Mouse (Mus musculus) adipocyte (in vitro differentiated cells): ENCODE results near the gene Sphkap.

ENCODE experiments used
- DNase-seq: peaks from one replicate; pipeline ENCODE4 v3.0.0-alpha.2; 2016; ENCODE audit warnings: low spot score

The Sphkap gene

DNA sequence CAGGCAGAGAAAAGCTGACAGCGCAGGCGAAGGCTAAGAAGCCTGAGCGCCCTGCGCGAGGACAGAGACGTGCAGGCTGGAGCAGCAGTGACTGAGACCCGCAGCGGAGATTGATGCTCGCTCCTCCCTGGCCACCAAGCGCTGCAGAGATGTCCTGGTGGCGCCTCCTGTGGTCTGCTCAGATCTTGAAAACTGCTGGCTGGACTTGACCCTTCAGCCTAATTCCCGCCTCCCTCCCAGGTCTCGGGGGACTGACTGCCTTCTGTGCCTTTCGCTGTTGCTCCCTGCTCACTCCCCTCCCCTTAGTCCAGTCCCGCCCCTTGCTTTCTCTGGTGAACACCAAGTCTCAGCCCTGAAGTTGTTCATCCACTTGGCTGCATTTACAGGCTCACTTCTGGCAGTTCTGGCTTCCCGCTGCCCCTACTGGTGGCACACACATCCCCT, at the start of gene Sphkap:
TSS of gene Sphkap (minus strand) at position 180 of the 444 bp plus-strand sequence.
- no peak for DNase-seq

DNA sequence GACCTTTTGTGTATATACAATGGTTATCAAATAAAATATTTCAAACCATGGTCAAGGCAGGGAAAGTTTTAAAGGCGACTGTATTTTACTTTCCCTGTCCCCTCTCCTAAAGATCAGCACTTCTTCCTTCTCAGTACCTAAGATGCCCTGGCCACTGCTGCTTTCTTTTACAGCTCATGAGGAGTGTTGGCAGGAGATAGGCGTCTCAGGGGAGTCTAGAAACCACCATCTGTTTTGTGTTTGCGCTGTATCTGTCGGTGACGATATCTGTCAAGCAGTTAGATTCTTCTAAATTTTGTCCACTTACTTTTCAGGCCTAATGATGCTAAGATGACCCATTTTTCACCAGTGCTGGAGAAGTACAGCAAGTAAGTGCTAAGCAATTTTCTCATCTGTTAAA, 43.3 kb upstream of the Sphkap start:
- DNase-seq = no peak

DNA sequence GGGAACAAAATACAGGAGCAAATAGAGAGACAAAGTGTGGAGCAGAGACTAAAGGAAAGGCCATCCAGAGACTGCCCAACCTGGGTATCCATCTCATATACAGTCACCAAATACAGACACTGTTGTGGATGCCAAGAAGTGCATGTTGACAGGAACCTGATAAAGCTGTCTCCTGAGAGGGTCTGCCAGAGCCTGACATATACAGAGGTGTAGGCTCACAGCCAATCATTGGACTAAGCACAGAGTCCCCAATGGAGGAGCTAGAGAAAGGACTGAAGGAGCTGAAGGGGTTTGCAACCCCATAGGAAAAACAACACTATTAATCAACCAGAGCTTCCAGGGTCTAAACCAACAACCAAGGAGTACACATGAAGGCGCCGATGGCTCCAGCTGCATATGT, 32.4 kb upstream of the Sphkap start:
- no peak for DNase-seq

DNA sequence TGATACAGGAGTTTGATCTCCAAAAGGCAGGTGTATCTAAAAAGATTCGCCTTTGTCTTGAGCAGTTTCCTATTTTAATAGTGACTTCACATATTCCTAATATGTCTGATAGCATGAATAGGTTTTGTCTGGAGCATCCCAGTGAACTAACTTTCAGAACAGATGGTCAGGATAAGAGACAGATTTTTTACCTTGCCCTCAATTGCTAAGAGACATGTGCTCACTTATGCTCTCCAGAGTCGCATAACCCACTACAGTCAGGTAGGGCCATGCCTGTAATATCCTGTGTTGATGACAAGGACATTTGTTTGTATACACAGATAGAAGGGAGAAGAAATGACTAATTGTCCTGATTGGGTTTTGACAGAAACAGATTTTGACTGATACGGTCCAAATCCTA, 25.9 kb upstream of the Sphkap start:
- no peak for DNase-seq

DNA sequence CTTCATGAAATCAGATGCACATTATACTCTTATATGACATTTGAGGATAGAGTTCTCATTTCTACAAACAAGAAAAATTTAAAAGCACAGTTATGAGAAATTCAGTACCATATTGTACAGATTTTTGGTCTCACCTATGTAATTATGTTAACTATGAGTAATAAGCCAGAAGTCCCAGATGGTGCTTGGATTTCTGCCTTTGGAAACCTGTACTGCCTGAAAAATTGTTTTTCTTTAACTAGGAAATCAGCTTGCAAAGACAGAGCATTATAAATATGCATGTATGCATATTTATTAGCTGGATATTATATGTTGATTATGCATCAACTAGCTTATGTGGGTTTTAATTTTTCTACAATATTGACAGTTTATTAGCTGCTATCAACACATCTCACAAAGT, 21.9 kb upstream of the Sphkap start:
- DNase-seq = no peak

DNA sequence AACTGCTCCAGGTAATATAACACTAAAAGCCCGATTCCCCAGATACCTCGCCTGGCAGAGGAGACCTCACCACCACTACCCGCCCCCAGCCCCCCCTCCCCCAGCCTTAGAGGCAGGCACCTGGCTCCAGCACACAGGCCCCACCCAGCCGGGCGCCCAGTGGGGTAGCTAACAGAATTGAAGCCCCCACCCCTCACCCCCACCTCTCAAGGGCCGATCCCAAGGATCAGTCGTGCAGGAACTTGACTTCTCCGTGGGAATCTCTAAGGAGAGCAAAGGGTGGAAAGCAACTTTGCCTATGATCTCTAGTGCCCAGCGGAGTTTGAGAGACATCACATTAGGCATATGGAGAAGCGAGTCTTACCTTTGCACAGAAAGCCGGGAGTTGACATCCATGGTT, 384 bp downstream of the Sphkap start:
- no peak for DNase-seq

DNA sequence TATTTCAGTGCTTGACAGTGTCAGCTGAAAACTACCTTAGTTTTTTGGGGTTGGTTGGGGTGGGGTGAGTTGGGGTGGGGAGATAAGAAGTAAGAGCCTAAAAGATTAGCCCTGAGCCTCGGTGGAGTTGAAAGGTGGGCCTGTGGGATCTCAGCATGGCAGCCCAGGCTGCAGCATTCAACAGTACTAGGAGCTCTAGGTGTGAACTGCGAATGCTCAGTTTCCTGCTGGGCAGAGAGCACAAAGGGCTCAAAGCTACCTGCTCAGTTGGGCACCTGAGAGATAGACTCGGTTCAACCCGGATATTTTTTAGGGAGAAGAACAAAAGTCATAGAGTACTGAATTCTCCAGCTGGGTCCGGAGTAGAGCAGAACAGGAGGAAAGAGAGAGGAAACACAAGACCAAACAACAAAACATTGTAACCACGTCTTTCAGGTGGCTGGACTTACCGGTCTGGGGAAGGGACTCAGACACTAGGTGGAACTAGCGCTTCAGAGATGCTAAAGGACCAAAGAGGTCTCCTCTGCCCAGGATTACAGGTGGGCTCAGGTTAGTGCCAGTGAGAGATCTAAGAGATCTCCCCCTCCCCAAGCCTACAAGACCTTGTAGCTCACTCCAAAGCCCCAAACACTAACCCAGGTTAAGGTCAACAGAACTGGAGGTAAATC, 984 bp downstream of the Sphkap start:
- no peak for DNase-seq

DNA sequence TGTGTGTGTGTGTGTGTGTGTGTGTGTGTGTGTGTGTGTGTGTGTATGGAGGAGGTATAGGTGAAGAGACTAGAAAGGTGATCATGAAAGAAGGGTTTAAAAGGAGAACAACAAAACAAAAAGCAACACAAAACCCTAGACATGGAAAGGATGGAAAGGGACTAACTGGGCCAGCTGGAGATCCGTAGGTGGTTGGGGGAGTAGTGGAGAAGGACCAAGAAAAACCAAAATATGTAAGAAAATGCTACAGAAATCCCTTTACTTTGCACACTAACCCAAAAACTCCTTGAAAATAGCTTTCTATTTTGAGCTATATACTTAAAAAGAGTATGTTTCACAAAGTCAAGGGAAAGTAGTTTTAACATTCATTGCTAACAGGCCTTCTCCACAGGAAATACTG, 6.9 kb downstream of the Sphkap start:
- no peak for DNase-seq

DNA sequence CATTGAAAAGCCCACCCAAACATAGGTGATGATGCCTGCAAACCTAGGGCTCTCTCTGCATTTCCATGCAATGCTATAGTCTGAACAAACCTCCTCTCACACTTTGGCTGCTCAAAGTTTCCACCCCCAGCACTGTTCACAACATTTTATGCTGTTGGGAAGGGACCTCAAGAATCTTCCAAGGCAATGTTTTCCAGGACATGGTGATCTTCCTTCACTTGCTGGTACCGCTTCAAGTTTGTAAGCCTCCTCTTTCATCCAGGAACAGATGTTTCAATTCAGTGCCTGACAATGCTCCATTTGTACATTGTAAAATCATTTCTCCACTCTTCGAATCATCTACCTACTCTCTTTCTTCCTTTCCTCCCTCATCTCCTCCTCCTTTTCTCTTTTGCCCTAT, 11.7 kb downstream of the Sphkap start:
- DNase-seq = no peak

DNA sequence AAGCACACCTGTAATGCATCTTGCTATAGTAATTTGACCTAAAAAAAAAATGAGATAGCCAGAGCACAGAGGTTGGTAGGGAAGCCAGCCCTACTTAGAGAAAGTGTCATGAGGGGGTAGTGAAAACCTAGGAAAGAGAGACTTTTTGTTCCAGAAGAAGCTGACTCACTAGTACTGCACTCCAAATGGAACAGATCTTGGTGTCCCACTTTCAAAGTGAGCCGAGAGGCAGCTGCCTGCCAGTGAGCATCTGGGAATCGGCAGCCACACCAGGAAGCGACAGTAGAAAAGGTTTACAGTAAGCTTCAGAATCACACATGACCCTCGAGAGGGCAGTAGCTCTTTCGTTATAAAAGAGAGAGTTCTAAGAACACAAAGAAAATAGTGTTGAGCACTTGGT, 12.4 kb downstream of the Sphkap start:
- DNase-seq = no peak

DNA sequence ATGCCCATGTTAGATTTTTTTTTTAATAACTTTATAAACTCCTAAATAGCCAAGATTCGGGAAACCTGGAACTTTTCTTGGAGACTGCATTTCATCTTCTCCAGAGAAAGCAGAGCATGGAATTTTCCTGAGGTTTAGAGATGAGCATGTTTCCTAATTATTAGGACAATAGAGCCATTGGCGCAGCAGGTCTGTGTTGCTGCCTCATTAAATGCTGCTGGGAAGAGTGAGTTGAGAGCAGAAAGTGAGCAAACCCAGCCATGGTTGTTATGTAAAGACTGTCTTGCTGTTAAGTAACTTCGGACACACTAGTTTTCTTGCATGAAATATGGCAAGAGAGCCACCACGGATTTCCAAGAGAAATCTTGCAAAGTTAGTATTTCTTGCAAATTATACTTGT, 18.6 kb downstream of the Sphkap start:
- DNase-seq = no peak

DNA sequence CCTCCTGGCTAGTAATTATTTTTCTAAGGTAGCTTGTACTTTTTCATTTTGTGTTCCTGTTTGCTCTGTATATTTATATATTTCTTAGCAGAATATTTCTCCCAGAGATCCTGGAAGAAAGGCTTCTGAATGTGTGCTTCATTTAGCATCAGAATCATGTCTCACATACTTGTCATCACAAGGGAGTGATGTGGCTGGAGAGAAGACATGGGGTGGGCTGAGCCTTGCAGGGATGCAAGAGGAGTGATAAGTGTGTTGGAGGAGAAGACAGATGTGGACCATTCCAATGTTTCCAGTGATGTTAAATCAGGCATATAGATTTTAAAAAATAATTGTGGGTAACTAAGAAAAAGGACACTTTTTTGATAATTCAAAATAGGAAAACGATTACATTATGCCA, 30.6 kb downstream of the Sphkap start:
- no peak for DNase-seq

DNA sequence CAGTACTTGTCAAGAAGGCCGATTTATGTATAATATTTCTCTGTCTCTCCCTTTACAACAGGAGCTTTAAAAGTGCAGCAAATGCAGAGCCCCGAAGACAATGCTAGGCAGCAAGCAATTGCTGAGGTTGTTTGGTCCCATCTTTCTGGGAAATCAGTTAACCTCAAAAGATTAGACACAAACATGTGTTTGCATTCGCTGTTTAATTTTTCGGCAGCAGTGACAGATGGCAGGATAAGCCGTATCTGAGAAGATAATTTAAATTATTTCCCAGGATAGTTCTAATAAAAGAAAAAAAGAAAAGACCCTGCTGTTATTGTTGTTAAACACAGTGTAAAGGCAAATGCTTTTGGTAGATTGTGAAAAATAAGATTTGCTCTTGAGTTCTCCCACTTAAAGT, 41.5 kb downstream of the Sphkap start:
- no peak for DNase-seq

DNA sequence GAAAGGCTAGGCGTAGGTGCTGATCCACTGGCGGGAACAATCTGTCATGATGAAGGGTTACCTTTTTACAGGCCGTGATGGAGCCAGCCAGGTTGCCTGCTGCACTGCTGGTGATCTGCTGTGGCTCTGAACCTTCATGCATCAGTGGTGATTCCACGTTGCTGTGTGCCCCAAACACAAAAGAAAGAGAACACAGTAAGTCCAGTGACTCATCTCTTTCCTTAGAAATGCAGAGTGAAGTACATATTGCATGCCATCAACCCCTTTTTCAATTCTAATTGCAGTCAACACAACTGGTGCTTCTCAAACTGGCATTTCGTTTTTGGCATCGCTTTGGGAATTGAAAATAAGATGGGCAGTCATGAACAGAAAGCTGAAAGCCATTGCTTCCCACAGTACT, 45.8 kb downstream of the Sphkap start:
- DNase-seq = no peak

DNA sequence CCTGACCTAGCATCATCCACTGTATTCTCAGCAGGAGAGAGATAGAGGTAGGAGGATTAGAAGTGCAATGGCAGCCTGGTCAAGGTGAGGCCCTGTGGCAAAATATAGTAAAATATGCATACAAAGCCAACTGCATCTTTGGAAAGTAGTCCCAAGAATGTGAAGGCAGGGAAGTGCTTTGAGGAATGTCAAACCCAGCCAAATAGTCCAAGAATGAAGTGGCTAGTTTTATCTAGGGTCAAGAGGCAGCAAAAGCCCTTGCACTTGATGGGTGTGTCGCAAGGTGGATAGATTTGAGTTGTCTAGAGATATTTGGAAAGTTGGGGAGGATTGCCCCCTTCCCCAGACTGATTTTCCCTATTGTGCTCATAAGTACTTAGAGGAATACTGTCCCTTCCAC, 61.5 kb downstream of the Sphkap start:
- no peak for DNase-seq

DNA sequence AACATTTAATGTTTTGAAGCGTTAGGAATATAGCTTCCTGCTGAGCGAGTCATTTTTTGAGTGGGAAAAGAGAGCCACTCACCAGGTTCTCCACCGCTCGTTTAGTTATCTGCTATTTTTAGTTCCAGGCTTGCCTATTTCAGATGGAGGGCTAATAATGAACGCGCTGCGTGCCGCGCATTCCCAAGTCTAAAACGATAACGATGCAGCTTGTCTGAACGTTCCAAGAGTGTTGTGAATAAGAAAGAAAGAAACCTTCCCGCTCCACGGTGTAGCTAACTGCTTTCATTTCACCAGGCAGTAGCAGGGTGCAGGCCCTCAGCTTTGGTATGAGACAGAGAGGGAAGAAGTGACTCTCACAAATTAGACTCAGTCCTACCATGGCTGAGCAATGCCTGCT, 62.4 kb downstream of the Sphkap start:
- no peak for DNase-seq

DNA sequence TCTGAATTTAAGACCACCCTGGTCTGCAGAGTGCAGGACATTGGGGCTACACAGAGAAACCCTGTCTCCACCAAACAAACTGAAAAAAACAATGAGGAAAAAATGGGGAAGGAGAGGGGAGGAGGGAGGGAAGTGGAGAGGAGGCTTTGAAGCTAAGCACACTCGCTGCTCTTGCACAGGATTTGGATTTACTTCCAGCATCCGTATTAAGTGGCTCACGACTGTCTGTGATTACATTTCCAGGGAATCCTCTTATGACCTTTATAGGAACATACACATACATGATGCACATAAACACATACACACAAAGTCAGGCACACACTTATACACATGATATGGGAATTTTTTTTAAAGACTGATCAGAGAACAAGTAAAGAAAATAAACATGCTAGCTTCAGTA, 62.9 kb downstream of the Sphkap start:
- no peak for DNase-seq

DNA sequence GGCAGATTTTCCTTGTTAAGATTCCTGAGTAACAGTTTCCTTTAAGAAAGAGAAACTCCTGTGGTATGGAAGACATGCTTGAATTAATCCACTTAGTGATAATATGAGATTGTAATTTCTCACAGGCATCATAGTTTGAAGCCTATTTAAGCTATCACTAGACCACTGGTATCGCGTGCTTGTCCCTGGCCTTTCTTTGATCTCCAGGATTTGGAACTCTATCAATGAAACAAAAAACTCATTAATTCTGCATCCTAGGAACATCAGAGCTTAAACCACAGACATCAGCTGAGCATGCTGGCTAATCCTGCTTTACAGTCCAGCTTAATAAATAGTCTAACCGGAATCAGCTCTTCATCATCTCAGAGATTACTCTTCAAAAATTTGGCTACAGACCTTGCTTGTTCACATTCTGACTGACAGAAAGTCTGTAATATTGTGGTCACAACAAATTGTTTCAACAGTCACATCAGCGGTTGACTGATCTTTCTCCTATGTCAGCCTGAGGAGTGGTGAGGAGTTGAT, 65.2 kb downstream of the Sphkap start:
- DNase-seq = no peak

DNA sequence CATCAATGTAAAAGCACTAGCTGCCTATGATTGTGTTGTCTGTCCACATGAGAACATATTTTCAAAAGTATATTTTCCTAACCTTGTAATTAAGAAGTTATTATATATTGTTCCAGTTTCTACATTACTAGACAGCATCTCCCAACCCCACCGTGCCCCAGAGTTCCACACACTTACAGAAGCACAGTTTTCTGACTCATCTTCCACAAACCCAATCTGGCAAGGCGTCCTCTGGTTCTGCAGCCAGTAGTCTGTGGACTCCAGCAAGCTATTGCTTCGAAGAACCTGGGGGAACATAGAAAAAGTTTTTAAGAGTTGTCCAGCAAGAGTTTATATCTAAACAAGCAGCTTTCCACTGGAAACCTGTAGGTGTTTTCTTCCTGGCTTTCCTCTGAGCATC, 68.6 kb downstream of the Sphkap start:
- DNase-seq = no peak

DNA sequence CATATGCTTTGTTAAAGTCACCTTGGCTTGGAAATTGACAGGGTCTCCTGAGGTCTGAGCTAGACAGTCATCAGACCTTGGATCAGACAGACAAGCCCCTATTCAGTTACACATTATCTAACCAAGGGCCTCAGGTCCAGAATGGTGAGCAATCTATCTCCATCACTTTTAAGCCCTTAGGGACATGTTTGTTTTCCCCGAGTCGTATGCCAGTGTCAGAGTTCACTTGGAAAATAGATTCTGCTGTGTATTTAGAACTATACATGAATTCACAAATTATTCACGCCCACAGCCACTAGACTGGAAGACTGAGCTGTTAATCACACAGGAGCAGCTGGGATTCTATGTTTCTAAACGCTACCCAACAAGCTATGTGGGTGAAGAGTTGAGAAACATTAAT, 91.1 kb downstream of the Sphkap start:
- no peak for DNase-seq

DNA sequence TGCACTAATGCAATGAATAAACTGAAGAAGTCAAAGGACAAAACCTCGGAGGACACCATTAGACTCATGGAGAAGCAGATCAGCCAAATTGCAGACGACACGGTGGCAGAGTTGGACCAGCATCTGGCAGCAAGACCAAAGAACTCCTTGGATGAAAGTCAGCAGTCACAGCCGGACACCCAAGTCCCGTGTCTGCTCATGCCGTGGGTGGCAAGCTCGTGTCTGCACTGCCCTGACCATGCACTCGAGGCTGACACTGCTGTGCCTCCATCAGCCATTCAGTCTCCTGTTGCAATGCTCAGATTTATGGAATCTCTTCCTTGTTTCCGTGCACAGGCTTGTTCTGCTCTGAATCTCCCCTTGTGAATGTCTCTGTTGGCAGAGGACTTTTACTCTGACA, 92.9 kb downstream of the Sphkap start:
- no peak for DNase-seq

DNA sequence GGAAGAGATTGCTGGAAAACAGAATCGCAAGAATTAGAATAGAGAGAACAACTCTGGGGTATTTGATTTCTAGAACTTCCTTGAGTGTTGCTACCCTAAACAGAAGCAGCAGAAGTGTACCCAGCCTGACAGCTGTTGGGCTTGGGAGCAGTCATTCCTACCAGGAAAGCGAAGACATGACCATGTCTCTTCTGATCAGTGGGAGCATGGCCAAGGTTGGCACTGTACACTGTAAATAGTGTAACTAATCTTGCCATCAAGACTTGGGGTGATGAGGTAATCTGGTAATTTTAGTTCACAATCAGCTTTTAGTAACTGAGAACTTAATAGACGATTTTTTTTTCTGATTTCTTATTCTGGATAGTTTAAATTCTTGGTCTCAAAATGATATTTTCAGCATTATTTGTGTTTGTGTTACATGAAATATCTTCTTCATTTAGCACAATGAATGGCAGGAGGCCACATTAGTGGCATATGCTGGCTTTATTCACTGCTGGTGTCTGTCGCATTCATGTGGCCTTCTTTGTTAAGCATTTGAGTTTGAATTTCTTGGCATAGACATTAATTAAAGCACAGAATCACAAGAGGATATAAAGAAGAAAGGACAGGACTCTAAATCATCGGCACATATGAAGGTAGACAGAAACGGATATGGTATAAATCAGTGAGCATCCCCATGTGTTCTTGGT, 96.2 kb downstream of the Sphkap start:
- no peak for DNase-seq

DNA sequence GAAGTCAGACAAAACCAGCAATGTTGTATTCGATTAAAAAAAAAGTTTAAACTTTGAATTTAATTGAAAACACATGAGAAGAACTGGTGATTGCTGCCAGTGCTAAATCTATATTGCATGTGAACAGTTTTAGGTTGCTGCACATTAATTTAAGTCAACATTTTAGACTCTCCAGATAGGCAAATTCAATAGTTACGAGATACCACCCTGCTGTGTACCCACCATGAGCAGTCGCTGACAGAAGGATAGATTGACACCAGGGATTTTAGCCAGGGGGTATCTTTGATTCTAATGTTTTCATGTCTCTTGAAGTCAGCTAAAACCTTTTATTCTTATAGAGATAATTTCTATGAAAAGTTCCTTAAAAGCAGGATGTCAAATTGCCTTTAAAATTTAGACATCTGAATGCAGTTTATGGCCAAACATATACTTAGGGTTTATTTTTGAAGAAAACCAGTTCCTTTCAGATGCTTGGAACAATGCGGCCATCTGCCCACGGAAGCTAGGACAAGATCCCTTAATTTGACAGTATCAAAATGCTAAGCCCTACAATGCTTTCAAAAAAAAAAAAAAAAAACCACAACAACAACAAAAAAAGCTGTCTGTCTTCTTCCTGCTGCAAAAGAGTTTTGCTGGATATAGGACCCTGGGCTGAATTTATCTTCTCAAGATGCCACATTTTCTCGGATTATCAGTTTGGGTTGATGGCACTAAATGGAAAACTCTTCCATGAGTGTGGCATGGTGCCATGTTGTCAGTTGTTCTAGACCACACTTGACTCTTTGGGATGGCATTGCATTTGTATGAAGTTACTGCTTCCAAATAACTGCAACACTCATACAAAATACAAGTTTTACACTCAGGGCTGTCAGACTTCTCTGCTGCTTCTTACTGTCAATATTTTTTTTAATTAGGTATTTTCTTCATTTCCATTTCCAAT, 110.6 kb downstream of the Sphkap start:
- DNase-seq = no peak
